Mouse (Mus musculus): ENCODE measurements around the gene Nsmce3. TPM values are rescaled to one million over a fixed set of nuclear protein-coding genes. Genes with fewer than 3 reads are reported as not detected.

Nsmce3 gene
- polyA plus RNA-seq, 1 experiment from 2014 or later = 9.7 TPM

DNA sequence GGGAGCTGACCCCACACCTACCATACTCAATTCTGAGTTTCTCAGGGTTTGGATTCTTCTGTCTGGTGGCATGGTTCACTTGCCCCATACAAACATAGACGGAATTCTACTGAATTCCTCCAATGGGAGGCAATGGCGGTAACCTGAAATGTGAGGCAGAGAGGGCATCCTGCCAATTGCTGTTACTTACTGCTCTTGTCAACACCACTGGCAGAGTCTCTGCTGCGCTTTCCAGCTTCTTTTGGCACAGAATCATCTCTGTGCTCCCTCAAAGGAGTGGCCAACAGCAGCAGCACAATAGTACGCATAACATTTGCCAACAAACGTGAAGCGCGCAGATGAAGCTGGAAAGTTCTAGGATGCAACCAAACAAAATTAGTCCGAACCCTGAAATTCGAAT, 17.1 kb upstream of the Nsmce3 start:
- Histone ChIP-seq H3K4me1 (replicated peaks) (0 out of 2 replicates have a peak, but pooled peaks cover 3% of the 10 kb centered on the region), H3K4me2 (no peak overlapping the region), H3K27me3 (no peaks in the 10 kb centered on the region), H3K4me3 (no peak overlapping the region), H3K36me3 (no peaks in the 10 kb centered on the region), H3K9ac (no peak overlapping the region), H3K27ac (replicated peaks) (no peak overlapping the region), H3K9me3 (no peaks in the 10 kb centered on the region)
- peak; percentile 54; the same call in 1 of the 2 replicates for ATAC-seq (ENCODE audit: low read depth)
- WGBS = 72% methylated on average over 9 of the region's 9 CpGs

DNA sequence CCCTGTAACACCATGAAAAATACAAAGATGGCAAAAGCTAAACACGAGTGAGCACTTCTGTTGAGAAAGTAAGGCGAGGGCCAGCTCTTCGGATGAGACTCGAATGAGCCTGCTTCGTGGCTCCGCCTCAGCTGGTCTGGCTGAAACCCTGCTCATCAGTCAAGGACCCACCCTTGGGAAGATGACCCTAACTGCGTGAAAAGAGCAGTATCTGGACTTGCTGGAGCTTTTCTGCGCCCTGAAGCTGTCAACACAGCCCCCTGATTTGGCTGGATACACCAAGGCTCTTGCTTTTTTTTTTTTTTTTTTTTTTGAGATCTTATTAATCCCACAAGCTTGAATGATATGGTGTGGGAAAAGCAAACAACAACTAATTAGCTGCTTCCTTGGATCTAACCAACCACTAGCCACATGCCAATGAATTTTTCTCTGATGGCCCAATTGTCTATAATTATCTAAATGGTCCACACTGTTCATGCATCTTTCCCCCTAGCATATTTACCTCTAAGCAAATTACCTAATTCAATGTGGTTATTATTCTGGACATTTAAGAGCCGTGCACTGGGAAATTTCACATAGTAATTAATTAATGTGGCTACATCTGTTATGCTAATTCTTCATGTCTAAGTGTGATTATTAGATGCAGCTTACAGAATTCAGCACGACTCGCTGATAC, 11.5 kb upstream of the Nsmce3 start:
- peak; percentile 50 for ATAC-seq (ENCODE audit: low read depth)
- Histone ChIP-seq H3K4me3 (no peak overlapping the region), H3K9ac (no peak overlapping the region), H3K27me3 (no peaks in the 10 kb centered on the region), H3K4me2 (no peak overlapping the region), H3K36me3 (no peaks in the 10 kb centered on the region), H3K4me1 (replicated peaks) (peaks cover 10% of the 10 kb centered on the region), H3K9me3 (no peaks in the 10 kb centered on the region), H3K27ac (replicated peaks) (no peak overlapping the region)
- 66% methylated on average over 11 of the region's 11 CpGs for WGBS

DNA sequence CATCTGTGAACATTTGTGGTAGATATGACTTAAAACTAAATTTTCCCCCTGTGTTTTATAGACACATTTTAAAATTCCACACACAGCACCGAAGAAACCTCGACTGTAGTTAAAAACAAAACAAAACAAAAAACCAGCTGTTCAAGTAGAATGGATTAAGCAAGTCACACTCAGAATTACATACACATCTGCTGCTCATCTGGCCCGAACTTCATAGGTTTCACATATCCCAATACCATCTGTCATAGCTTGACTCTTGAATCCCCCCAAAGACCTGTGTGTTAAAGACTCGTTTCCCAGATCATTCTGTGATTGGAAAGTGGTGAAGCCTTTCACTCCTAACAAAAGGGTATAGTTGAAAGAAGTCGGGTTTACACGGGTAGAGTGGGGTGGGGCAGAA, 9.4 kb upstream of the Nsmce3 start:
- WGBS = 70% methylated on average over 6 of the region's 6 CpGs
- no peak overlapping the region for H3K4me3 ChIP-seq
- no peaks in the 10 kb centered on the region for H3K27me3 ChIP-seq
- no peak for ATAC-seq (ENCODE audit: low read depth)
- no peak overlapping the region for H3K4me2 ChIP-seq
- no peak overlapping the region for H3K27ac ChIP-seq (replicated peaks)
- no peak overlapping the region for H3K9ac ChIP-seq
- no peaks in the 10 kb centered on the region for H3K9me3 ChIP-seq
- peaks cover 10% of the 10 kb centered on the region for H3K4me1 ChIP-seq (replicated peaks)
- H3K36me3 ChIP-seq = no peaks in the 10 kb centered on the region

DNA sequence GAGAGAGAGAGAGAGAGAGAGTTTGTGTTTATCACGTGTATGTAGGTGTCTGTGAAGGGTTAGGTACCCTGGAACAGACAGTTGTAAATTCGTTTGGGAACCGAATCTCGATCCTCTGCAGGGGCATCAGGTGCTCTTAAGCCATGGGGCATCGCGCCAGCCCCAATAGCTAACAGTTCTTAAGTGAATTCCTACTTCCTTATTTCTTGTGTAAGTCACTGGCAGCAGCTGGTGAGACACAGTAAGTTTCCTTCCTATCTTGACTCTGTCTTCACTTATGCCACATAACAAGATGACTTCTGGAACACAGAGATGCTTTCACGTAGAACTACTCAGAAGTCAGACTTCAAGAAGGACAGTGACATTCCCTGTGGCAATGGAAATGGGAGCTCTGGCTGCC, 8.6 kb upstream of the Nsmce3 start:
- peaks cover 10% of the 10 kb centered on the region for H3K4me1 ChIP-seq (replicated peaks)
- H3K9me3 ChIP-seq = no peaks in the 10 kb centered on the region
- no peak overlapping the region for H3K4me3 ChIP-seq
- no peaks in the 10 kb centered on the region for H3K36me3 ChIP-seq
- H3K9ac ChIP-seq = no peak overlapping the region
- no peak overlapping the region for H3K27ac ChIP-seq (replicated peaks)
- ATAC-seq (ENCODE audit: low read depth) = no peak
- H3K27me3 ChIP-seq = no peaks in the 10 kb centered on the region
- H3K4me2 ChIP-seq = no peak overlapping the region
- 77% methylated on average over 7 of the region's 7 CpGs for WGBS

DNA sequence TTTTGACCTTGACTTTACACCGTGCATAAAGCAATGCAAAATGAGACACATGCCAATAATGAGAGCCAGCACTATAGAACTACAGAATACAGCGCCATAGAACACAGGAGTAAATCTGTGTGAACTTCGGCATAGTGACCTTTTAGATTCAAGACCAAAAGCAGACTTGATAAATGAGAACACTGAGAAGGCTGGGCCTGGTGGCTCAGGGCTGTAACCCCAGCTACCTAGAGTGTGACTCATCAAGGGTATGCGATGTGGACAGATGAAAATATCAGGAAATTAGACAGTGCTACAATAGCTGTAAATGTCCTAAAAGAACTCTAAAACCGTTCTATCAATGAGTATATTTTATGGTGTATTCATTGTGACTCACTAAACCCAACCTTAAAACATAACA, 7.6 kb upstream of the Nsmce3 start:
- no peak overlapping the region for H3K4me3 ChIP-seq
- peaks cover 10% of the 10 kb centered on the region for H3K4me1 ChIP-seq (replicated peaks)
- H3K27me3 ChIP-seq = no peaks in the 10 kb centered on the region
- no peaks in the 10 kb centered on the region for H3K9me3 ChIP-seq
- no peak overlapping the region for H3K27ac ChIP-seq (replicated peaks)
- no peak for ATAC-seq (ENCODE audit: low read depth)
- 86% methylated on average over 5 of the region's 5 CpGs for WGBS
- H3K4me2 ChIP-seq = no peak overlapping the region
- H3K9ac ChIP-seq = no peak overlapping the region
- H3K36me3 ChIP-seq = no peaks in the 10 kb centered on the region

GRCm38 (mm10) chr7:64874941-64875340, 2.1 kb upstream of the Nsmce3 start:
- H3K4me1 ChIP-seq (replicated peaks) = peaks cover 26% of the 10 kb centered on the region
- H3K36me3 ChIP-seq = no peaks in the 10 kb centered on the region
- 91% methylated on average over 4 of the region's 4 CpGs for WGBS
- no peak overlapping the region for H3K9ac ChIP-seq
- no peak overlapping the region for H3K4me2 ChIP-seq
- no peaks in the 10 kb centered on the region for H3K9me3 ChIP-seq
- H3K4me3 ChIP-seq = no peak overlapping the region
- H3K27me3 ChIP-seq = no peaks in the 10 kb centered on the region
- no peak for ATAC-seq (ENCODE audit: low read depth)
- no peak overlapping the region for H3K27ac ChIP-seq (replicated peaks)

GRCm38 (mm10) chr7:64873266-64873665, 469 bp upstream of the Nsmce3 start:
- Histone ChIP-seq H3K9me3 (no peaks in the 10 kb centered on the region), H3K9ac (peak overlapping the region; percentile 48), H3K27ac (replicated peaks) (peak overlapping the region; percentile 83), H3K4me1 (replicated peaks) (peaks cover 39% of the 10 kb centered on the region), H3K36me3 (no peaks in the 10 kb centered on the region), H3K4me2 (peak overlapping the region; percentile 56), H3K27me3 (no peaks in the 10 kb centered on the region), H3K4me3 (peak overlapping the region; percentile 92)
- 39% methylated on average over 11 of the region's 11 CpGs for WGBS
- no peak; the same call in 1 of the 2 replicates for ATAC-seq (ENCODE audit: low read depth)

DNA sequence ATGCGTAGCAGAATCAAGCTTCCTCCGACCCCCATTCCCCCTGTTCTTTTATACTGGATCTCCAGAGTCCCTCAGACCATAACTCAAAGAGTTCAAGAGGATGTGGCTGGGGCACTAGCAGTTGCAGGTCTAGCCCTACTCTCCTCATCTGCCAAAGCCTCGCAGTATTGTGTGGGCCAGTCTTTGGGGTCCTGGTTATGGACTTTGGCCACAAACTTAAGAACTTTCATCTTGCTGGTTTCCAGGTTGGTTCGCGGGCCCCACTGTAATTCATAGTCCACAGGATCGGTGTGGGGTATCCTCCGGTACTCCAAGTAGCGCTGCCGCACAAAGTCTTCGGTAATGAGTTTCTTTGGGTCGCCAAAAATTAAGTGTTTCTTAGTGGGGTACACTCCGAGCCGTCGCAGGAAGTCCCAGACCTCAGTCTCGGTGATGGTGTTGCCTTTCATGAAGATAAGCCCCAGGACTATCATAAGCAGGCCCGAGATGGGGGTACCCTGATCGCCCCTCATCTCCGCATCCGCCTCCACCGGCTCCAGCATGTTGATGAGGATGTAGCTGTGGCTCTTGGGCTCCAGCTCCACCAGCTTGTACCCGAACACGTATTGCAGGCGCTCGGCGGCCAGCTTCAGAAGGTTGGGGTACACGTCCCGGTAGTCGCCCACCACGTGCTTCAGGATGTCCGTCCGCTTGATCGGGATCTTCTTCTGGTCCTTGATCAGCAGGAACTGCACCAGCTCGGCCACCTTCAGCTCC, 632 bp downstream of the Nsmce3 start:
- Histone ChIP-seq H3K36me3 (no peaks in the 10 kb centered on the region), H3K9me3 (no peaks in the 10 kb centered on the region), H3K4me3 (peak overlapping the region; percentile 92), H3K9ac (peak overlapping the region; percentile 94), H3K27ac (replicated peaks) (peak overlapping the region; percentile 96), H3K27me3 (no peaks in the 10 kb centered on the region), H3K4me2 (peak overlapping the region; percentile 80), H3K4me1 (replicated peaks) (peaks cover 39% of the 10 kb centered on the region)
- peak; percentile 75 for ATAC-seq (ENCODE audit: low read depth)
- WGBS = under 1% methylated on average over 33 of the region's 33 CpGs

DNA sequence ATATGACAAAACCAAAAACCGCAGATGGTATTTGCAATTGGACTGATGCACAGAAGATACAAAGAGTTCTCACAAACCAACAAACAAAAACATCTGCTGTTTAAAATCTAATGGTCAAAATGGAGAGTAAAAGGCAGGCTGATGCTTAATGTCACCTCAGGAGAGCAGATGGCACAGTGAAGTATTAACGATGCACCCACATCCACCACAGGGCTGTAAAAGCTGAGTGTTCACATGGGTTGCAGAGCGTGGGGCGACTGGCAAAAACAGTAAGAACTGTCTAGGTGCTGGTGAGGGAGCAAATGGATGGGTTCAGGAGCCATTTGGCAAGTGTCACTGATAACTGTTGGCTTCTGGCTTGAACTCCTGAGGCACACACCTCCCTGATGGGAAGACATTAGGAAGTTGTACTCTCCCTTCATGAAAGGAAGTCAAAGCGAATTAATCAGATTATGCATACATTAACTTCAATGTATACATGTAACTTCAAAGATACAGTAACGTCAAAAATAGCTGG, 3.2 kb downstream of the Nsmce3 start:
- H3K9ac ChIP-seq = no peak overlapping the region
- no peaks in the 10 kb centered on the region for H3K36me3 ChIP-seq
- WGBS = 67% methylated on average over 6 of the region's 6 CpGs
- ATAC-seq (ENCODE audit: low read depth) = no peak
- H3K4me2 ChIP-seq = peak overlapping the region; percentile 80
- no peaks in the 10 kb centered on the region for H3K9me3 ChIP-seq
- peaks cover 39% of the 10 kb centered on the region for H3K4me1 ChIP-seq (replicated peaks)
- H3K27me3 ChIP-seq = no peaks in the 10 kb centered on the region
- peak overlapping the region; percentile 92; the same call in 1 of the 2 replicates for H3K4me3 ChIP-seq
- H3K27ac ChIP-seq (replicated peaks) = no peak overlapping the region

DNA sequence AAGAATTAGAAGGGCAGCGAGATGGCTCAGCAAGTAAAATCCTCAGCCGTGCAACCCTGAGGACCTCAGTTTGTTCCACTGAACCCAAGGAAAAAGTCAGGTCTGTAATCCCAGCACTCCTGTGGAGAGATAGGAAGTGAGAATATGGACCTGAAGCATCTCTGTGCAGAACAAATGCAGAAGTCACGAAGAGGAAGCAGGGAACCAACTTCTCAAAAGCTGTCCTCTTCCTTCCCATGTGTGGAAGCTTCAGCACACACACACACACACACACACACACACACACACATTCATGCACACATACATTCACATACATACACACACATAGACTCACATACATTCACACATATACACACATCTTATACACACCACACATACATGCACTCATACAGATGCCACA, 9.3 kb downstream of the Nsmce3 start:
- Histone ChIP-seq H3K4me1 (replicated peaks) (no peaks in the 10 kb centered on the region; the same call in 1 of the 2 replicates), H3K36me3 (no peaks in the 10 kb centered on the region), H3K4me2 (no peak overlapping the region), H3K27me3 (no peaks in the 10 kb centered on the region), H3K9ac (no peak overlapping the region), H3K4me3 (no peak overlapping the region), H3K9me3 (no peaks in the 10 kb centered on the region), H3K27ac (replicated peaks) (no peak overlapping the region)
- WGBS = 92% methylated on average over 3 of the region's 3 CpGs
- no peak for ATAC-seq (ENCODE audit: low read depth)

DNA sequence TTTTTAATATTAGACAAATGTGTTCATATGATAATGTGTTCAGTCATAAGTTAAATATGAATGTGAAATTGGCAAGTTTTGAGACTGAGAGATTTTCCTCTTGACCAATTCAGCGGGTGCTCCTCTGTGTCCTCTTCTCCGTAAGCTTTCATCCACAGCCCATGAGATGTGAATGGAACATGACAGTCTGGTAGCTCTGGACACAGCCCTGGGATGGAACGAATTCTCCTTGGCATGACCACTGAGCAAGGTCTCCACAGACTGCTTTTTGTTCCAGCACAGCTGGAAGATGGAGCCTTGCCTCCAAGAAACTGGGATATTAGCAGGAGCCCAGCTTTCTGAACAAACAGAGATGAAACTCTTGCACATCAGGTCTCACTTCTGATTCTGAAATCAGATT, 9.8 kb downstream of the Nsmce3 start:
- Histone ChIP-seq H3K4me2 (no peak overlapping the region), H3K9ac (no peak overlapping the region), H3K4me3 (no peak overlapping the region), H3K27me3 (no peaks in the 10 kb centered on the region), H3K36me3 (no peaks in the 10 kb centered on the region), H3K4me1 (replicated peaks) (no peaks in the 10 kb centered on the region), H3K9me3 (no peaks in the 10 kb centered on the region), H3K27ac (replicated peaks) (no peak overlapping the region)
- WGBS = 79% methylated on average over 3 of the region's 3 CpGs
- ATAC-seq (ENCODE audit: low read depth) = no peak

GRCm38 (mm10) chr7:64856526-64857082, 16.2 kb downstream of the Nsmce3 start:
- no peak for ATAC-seq (ENCODE audit: low read depth)
- no peaks in the 10 kb centered on the region for H3K9me3 ChIP-seq
- peak overlapping the region; percentile 79 for H3K27ac ChIP-seq (replicated peaks)
- no peak overlapping the region for H3K9ac ChIP-seq
- 60% methylated on average over 12 of the region's 12 CpGs for WGBS
- peaks cover 15% of the 10 kb centered on the region for H3K4me1 ChIP-seq (replicated peaks)
- no peaks in the 10 kb centered on the region for H3K36me3 ChIP-seq
- H3K27me3 ChIP-seq = no peaks in the 10 kb centered on the region
- no peak overlapping the region for H3K4me3 ChIP-seq
- H3K4me2 ChIP-seq = peak overlapping the region; percentile 43

All from neural tube, embryonic 13.5 days (tissue).